10 mouse cellular contexts compared by ENCODE assay signal in genomic region chr17:25264453-25264852, GRCm38 (mm10). TPM values are rescaled to one million over a fixed set of nuclear protein-coding genes. Genes with fewer than 3 reads are reported as not detected.
DNase-seq lines count a peak whose midpoint lies in the region; ATAC-seq and TF ChIP-seq lines count a peak whose summit lies in the region.
"Had no signal": no experiment of that assay in that cellular context is flagged by ENCODE, and none has a peak within 500 bp of the region (broad histone marks: within the 10 kb centered on the region; RNA-seq: fewer than 3 reads in every experiment).

No protein-coding gene starts in this region.

- TF ChIP-seq RAD21 in CH12.LX (IDR thresholded peaks at IDR 0.05; ENCODE audit: low read depth, low read length), result no peak; the same call in 1 of the 2 replicates

- peak; percentile 62 for TF ChIP-seq CTCF in intestine, postnatal 0 days (IDR thresholded peaks at IDR 0.05; ENCODE audit: low read depth)
- TF ChIP-seq CTCF in CH12.LX (conservative IDR thresholded peaks at IDR 0.05 in 1 of 2, IDR thresholded peaks at IDR 0.05 in 1 of 2; ENCODE audit: low read depth in 2 of 2, low read length in 2 of 2), result peak in 1 of 2 experiments; percentile 43; a peak in 2 of 4 replicates

- no peak for TF ChIP-seq EP300 in CH12.LX (IDR thresholded peaks at IDR 0.05; ENCODE audit: low read length)

- H3K36me3 ChIP-seq in intestine, postnatal 0 days (ENCODE audit: control insufficient read depth, insufficient read depth), result peaks cover 74% of the 10 kb centered on the region
- peaks cover 69% of the 10 kb centered on the region for H3K36me3 ChIP-seq in intestine, embryonic 15.5 days
- peaks cover 81 to 82% of the 10 kb centered on the region in 2 experiments for H3K36me3 ChIP-seq in CH12.LX (replicated peaks in 1 of 2; ENCODE audit: control insufficient read depth in 1 of 2, insufficient read depth in 1 of 2, low read length in 1 of 2)

- no peak for ATAC-seq in intestine, postnatal 0 days
- no peak for ATAC-seq in intestine, embryonic 15.5 days
- no peak for ATAC-seq in inflammation-experienced regulatory T-cells, adult 6 months

- no peak for DNase-seq in CH12.LX (ENCODE audit: extremely low read depth)
- peak; percentile 75 for DNase-seq in adipocyte (ENCODE audit: low spot score)
- peak; percentile 37 to 41 for DNase-seq in heart, postnatal 36 days
- no peak for DNase-seq in urinary bladder, postnatal 14 days (ENCODE audit: low spot score)
- DNase-seq in urinary bladder, adult 2 months (ENCODE audit: low spot score), result no peak

- H3K27ac ChIP-seq in intestine, postnatal 0 days (ENCODE audit: low read depth, low read length), result no peak overlapping the region
- no peak overlapping the region for H3K27ac ChIP-seq in intestine, embryonic 15.5 days
- no peak overlapping the region for H3K27ac ChIP-seq in CH12.LX (ENCODE audit: insufficient read depth, low read depth)
- H3K27ac ChIP-seq: midbrain, embryonic 12.5 days had no signal

- dilution Hi-C loops in CH12.LX (cut with MboI; ENCODE audit: extremely low pct_ligation_motif_present, extremely low pct_unique_long_range_greater_than_20kb, low sequenced_read_pairs), result no loop called here

- peaks cover 33% of the 10 kb centered on the region for H3K79me2 ChIP-seq in CH12.LX (replicated peaks; ENCODE audit: control insufficient read depth, extremely low read depth, insufficient read depth, poor library complexity, severe bottlenecking)

- H3K27me3 ChIP-seq in intestine, postnatal 0 days (replicated peaks; ENCODE audit: control insufficient read depth, insufficient read depth, low read length), result no peaks in the 10 kb centered on the region
- H3K27me3 ChIP-seq in intestine, embryonic 15.5 days (replicated peaks), result no peaks in the 10 kb centered on the region
- no peaks in the 10 kb centered on the region for H3K27me3 ChIP-seq in CH12.LX (replicated peaks)
- H3K27me3 ChIP-seq: midbrain, embryonic 12.5 days had no signal

- TF ChIP-seq POLR2A in CH12.LX (IDR thresholded peaks at IDR 0.05; ENCODE audit: low read depth, low read length), result no peak

- no peak overlapping the region for H3K4me2 ChIP-seq in intestine, postnatal 0 days (replicated peaks; ENCODE audit: low read depth)
- H3K4me2 ChIP-seq in intestine, embryonic 15.5 days (replicated peaks), result no peak overlapping the region
- H3K4me2 ChIP-seq in CH12.LX (ENCODE audit: insufficient read depth, low read depth, poor library complexity, severe bottlenecking), result no peak overlapping the region
- H3K4me2 ChIP-seq: midbrain, embryonic 12.5 days had no signal

- H3K4me3 ChIP-seq in intestine, postnatal 0 days (ENCODE audit: low read depth, low read length), result no peak overlapping the region
- H3K4me3 ChIP-seq in intestine, embryonic 15.5 days (replicated peaks), result no peak overlapping the region
- no peak overlapping the region for H3K4me3 ChIP-seq in CH12.LX (replicated peaks in 1 of 3; ENCODE audit: low read depth in 2 of 3, low read length in 2 of 3, poor library complexity in 1 of 3)
- H3K4me3 ChIP-seq: midbrain, embryonic 12.5 days had no signal

- WGBS in intestine, postnatal 0 days, result 53% methylated on average over 3 of the region's 3 CpGs
- WGBS in intestine, embryonic 15.5 days, result 63% methylated on average over 3 of the region's 3 CpGs

- no peak overlapping the region for H3K9ac ChIP-seq in intestine, postnatal 0 days (ENCODE audit: low read depth, low read length)
- H3K9ac ChIP-seq in intestine, embryonic 15.5 days, result no peak overlapping the region
- no peak overlapping the region for H3K9ac ChIP-seq in CH12.LX (ENCODE audit: insufficient read depth, low read depth)
- H3K9ac ChIP-seq: midbrain, embryonic 12.5 days had no signal

- H3K9me3 ChIP-seq in intestine, postnatal 0 days (ENCODE audit: control insufficient read depth), result no peaks in the 10 kb centered on the region
- no peaks in the 10 kb centered on the region for H3K9me3 ChIP-seq in intestine, embryonic 15.5 days
- no peaks in the 10 kb centered on the region for H3K9me3 ChIP-seq in CH12.LX (replicated peaks; ENCODE audit: low read length)
- H3K9me3 ChIP-seq: midbrain, embryonic 12.5 days had no signal

- intact Hi-C loops in heart, postnatal 36 days (cut with DNase I), result loop anchor here (5.0 kb wide), 1 partner anchor 678 kb away; the partner anchor contains the start of genes Nhlrc4 and Pigq

- no peaks in the 10 kb centered on the region for H3K4me1 ChIP-seq in intestine, postnatal 0 days (replicated peaks; ENCODE audit: control insufficient read depth, insufficient read depth, low read length)
- H3K4me1 ChIP-seq in intestine, embryonic 15.5 days (replicated peaks), result no peaks in the 10 kb centered on the region
- peaks cover 0 to 2% of the 10 kb centered on the region in 2 experiments; a peak in 1 of 4 replicates for H3K4me1 ChIP-seq in CH12.LX (ENCODE audit: control insufficient read depth in 1 of 2, insufficient read depth in 2 of 2)

- in situ Hi-C loops in CH12.LX (cut with MboI; ENCODE audit: low pct_ligation_motif_present, low pct_unique_long_range_greater_than_20kb, low sequenced_read_pairs), result no loop called here

TF ChIP-seq in CH12.LX, 34 proteins besides CTCF, POLR2A, EP300 and RAD21:
- TF ChIP-seq ZKSCAN1 (IDR thresholded peaks at IDR 0.05; ENCODE audit: borderline replicate concordance, low read depth, low read length) (no peak), SMC3 (IDR thresholded peaks at IDR 0.05; ENCODE audit: low read depth, low read length) (peak; percentile 27; the same call in 1 of the 2 replicates)

RNA-seq across cellular contexts. Expression of gene Baiap3, which starts 8.3 kb away (rescaled TPM):
- polyA plus RNA-seq in intestine, postnatal 0 days (2015; fragmentation: Nextera tagmentation; extraction: Ambion mirVana), result 0.86 and 1.1 TPM in 2 replicates
- 4.0 and 4.3 TPM in 2 replicates for polyA plus RNA-seq in intestine, embryonic 15.5 days (2015; fragmentation: Nextera tagmentation; extraction: Ambion mirVana)
- 0.08 and 0.21 TPM in 2 replicates for total RNA-seq in CH12.LX (2012; rRNA removed)
- not detected in 2 replicates for total RNA-seq in CH12.LX (2014; rRNA removed)
- 0.19 and 0.25 TPM in 2 replicates for polyA plus RNA-seq in CH12.LX (2012; ENCODE audit: insufficient read length, low read depth)
- total RNA-seq in heart, postnatal 36 days (2021), result under 1 TPM; 0.42 to 0.43 TPM
- polyA plus RNA-seq in inflammation-experienced regulatory T-cells, adult 6 months (2017; shearing (Covaris generic)), result 10 to 100 TPM in 2 of 3 experiments, 1 to 10 TPM in 1; 2.6 to 42.7 (median 10.9) TPM
- 8.7 and 11.1 TPM in 2 replicates for polyA plus RNA-seq in urinary bladder, adult 2 months (2012; rRNA removed)

RNA-seq across cellular contexts. Expression of gene Ube2i, which starts 10.0 kb away (rescaled TPM):
- 253 and 257 TPM in 2 replicates for polyA plus RNA-seq in intestine, postnatal 0 days (2015; fragmentation: Nextera tagmentation; extraction: Ambion mirVana)
- polyA plus RNA-seq in intestine, embryonic 15.5 days (2015; fragmentation: Nextera tagmentation; extraction: Ambion mirVana), result 490 and 556 TPM in 2 replicates
- total RNA-seq in CH12.LX (2012; rRNA removed) (356 and 455 TPM in 2 replicates), CH12.LX (2014; rRNA removed) (731 and 764 TPM in 2 replicates)
- polyA plus RNA-seq in CH12.LX (2012; ENCODE audit: insufficient read length, low read depth), result 417 and 578 TPM in 2 replicates
- 10 to 100 TPM; 84.3 to 95.1 TPM for total RNA-seq in heart, postnatal 36 days (2021)
- 100 to 1,000 TPM; 418 to 487 (median 438) TPM for polyA plus RNA-seq in inflammation-experienced regulatory T-cells, adult 6 months (2017; shearing (Covaris generic))
- polyA plus RNA-seq in urinary bladder, adult 2 months (2012; rRNA removed), result 322 and 393 TPM in 2 replicates

RNA-seq across cellular contexts. Expression of gene Tsr3, which starts 24.5 kb away (rescaled TPM):
- polyA plus RNA-seq in intestine, postnatal 0 days (2015; fragmentation: Nextera tagmentation; extraction: Ambion mirVana), result 23.3 and 23.4 TPM in 2 replicates
- polyA plus RNA-seq in intestine, embryonic 15.5 days (2015; fragmentation: Nextera tagmentation; extraction: Ambion mirVana), result 37.7 and 38.5 TPM in 2 replicates
- 38.7 and 40.0 TPM in 2 replicates for total RNA-seq in CH12.LX (2012; rRNA removed)
- total RNA-seq in CH12.LX (2014; rRNA removed), result 38.3 and 40.8 TPM in 2 replicates
- polyA plus RNA-seq in CH12.LX (2012; ENCODE audit: insufficient read length, low read depth), result 42.3 and 52.8 TPM in 2 replicates
- total RNA-seq in heart, postnatal 36 days (2021), result 10 to 100 TPM in 1 of 2 experiments, 1 to 10 TPM in 1; 8.6 to 11.0 TPM
- 10 to 100 TPM; 30.9 to 35.3 (median 31.4) TPM for polyA plus RNA-seq in inflammation-experienced regulatory T-cells, adult 6 months (2017; shearing (Covaris generic))
- polyA plus RNA-seq in urinary bladder, adult 2 months (2012; rRNA removed), result 28.2 and 35.6 TPM in 2 replicates

RNA-seq across cellular contexts. Expression of gene Gnptg, which starts 24.5 kb away (rescaled TPM):
- polyA plus RNA-seq in intestine, postnatal 0 days (2015; fragmentation: Nextera tagmentation; extraction: Ambion mirVana), result 41.0 and 42.1 TPM in 2 replicates
- polyA plus RNA-seq in intestine, embryonic 15.5 days (2015; fragmentation: Nextera tagmentation; extraction: Ambion mirVana), result 40.6 and 42.7 TPM in 2 replicates
- total RNA-seq in CH12.LX (2012; rRNA removed) (24.0 and 27.0 TPM in 2 replicates), CH12.LX (2014; rRNA removed) (20.7 and 22.1 TPM in 2 replicates)
- polyA plus RNA-seq in CH12.LX (2012; ENCODE audit: insufficient read length, low read depth), result 24.5 and 28.0 TPM in 2 replicates
- 10 to 100 TPM; 13.9 TPM for total RNA-seq in heart, postnatal 36 days (2021)
- polyA plus RNA-seq in inflammation-experienced regulatory T-cells, adult 6 months (2017; shearing (Covaris generic)), result 10 to 100 TPM; 43.0 to 79.2 (median 61.5) TPM
- polyA plus RNA-seq in urinary bladder, adult 2 months (2012; rRNA removed), result 43.2 and 48.8 TPM in 2 replicates

RNA-seq across cellular contexts. Expression of gene Prss34, which starts 33.7 kb away (rescaled TPM):
- polyA plus RNA-seq in intestine, postnatal 0 days (2015; fragmentation: Nextera tagmentation; extraction: Ambion mirVana), result 0.18 and 0.29 TPM in 2 replicates
- 0.62 TPM in 1 of 2 replicates, not detected in the other for polyA plus RNA-seq in intestine, embryonic 15.5 days (2015; fragmentation: Nextera tagmentation; extraction: Ambion mirVana)
- total RNA-seq in CH12.LX (2012; rRNA removed) (0.34 TPM in 1 of 2 replicates, not detected in the other), CH12.LX (2014; rRNA removed) (not detected in 2 replicates)
- not detected in 2 replicates for polyA plus RNA-seq in CH12.LX (2012; ENCODE audit: insufficient read length, low read depth)
- under 1 TPM; 0.22 to 0.25 TPM for total RNA-seq in heart, postnatal 36 days (2021)
- not detected for polyA plus RNA-seq in inflammation-experienced regulatory T-cells, adult 6 months (2017; shearing (Covaris generic))
- polyA plus RNA-seq in urinary bladder, adult 2 months (2012; rRNA removed), result 0.28 and 0.40 TPM in 2 replicates
- total RNA-seq: layer of hippocampus, postnatal 14 days had no signal
- polyA plus RNA-seq: midbrain, embryonic 12.5 days had no signal

Comparison
In these comparisons a context has a peak if more than half of its experiments do, and no peak if none do; other contexts are left out.
1. DNase-seq: peak in adipocyte (single experiment) and heart, postnatal 36 days (2 of 2); none in CH12.LX (single experiment), urinary bladder, postnatal 14 days (single experiment) and urinary bladder, adult 2 months (single experiment).